Mouse (Mus musculus): ENCODE measurements at regions not wholly inside any gene's neighbourhood (a gene's known extent, or its start where the extent isn't known, plus 50 kb on each side); places are given as distances from the start of the nearest gene placed in this dataset.
"Not testable (repeated sequence)": the region's sequence is repeated elsewhere in the genome, so short reads cannot be mapped to it uniquely, and the experiment has no call there.

GRCm38 (mm10) chr13:107571539-107571938 is 472.7 kb upstream of the Smim15 start:
- peak in 1 of 2 experiments; percentile 33; a peak in 1 of 4 replicates for ATAC-seq (replicated peaks in 1 of 2; ENCODE audit: insufficient read depth in 1 of 2, low FRiP score in 2 of 2, low TSS enrichment in 1 of 2, low read depth in 1 of 2, poor library complexity in 2 of 2, severe bottlenecking in 2 of 2)

- no peak for ATAC-seq (replicated peaks in 1 of 2; ENCODE audit: insufficient read depth in 1 of 2, low FRiP score in 2 of 2, low TSS enrichment in 1 of 2, low read depth in 1 of 2, poor library complexity in 2 of 2, severe bottlenecking in 2 of 2)
Observed at GRCm38 (mm10) chr13:107569477-107569876, 474.8 kb upstream of the Smim15 start.

GRCm38 (mm10) chr13:107568701-107569121 is 475.5 kb upstream of the Smim15 start:
- ATAC-seq (replicated peaks in 1 of 2; ENCODE audit: insufficient read depth in 1 of 2, low FRiP score in 2 of 2, low TSS enrichment in 1 of 2, low read depth in 1 of 2, poor library complexity in 2 of 2, severe bottlenecking in 2 of 2) = peak; percentile 61 to 72

- no peak for ATAC-seq (replicated peaks in 1 of 2; ENCODE audit: insufficient read depth in 1 of 2, low FRiP score in 2 of 2, low TSS enrichment in 1 of 2, low read depth in 1 of 2, poor library complexity in 2 of 2, severe bottlenecking in 2 of 2)
Observed at GRCm38 (mm10) chr13:107562463-107562862, 481.8 kb upstream of the Smim15 start.

GRCm38 (mm10) chr13:107561529-107561928 is 482.7 kb upstream of the Smim15 start:
- no peak for ATAC-seq (replicated peaks in 1 of 2; ENCODE audit: insufficient read depth in 1 of 2, low FRiP score in 2 of 2, low TSS enrichment in 1 of 2, low read depth in 1 of 2, poor library complexity in 2 of 2, severe bottlenecking in 2 of 2)

- no peak for ATAC-seq (replicated peaks in 1 of 2; ENCODE audit: insufficient read depth in 1 of 2, low FRiP score in 2 of 2, low TSS enrichment in 1 of 2, low read depth in 1 of 2, poor library complexity in 2 of 2, severe bottlenecking in 2 of 2)
Observed at GRCm38 (mm10) chr13:107555958-107556357, 488.3 kb upstream of the Smim15 start.

GRCm38 (mm10) chr13:107554091-107554490 is 490.2 kb upstream of the Smim15 start:
- no peak for ATAC-seq (replicated peaks in 1 of 2; ENCODE audit: insufficient read depth in 1 of 2, low FRiP score in 2 of 2, low TSS enrichment in 1 of 2, low read depth in 1 of 2, poor library complexity in 2 of 2, severe bottlenecking in 2 of 2)

GRCm38 (mm10) chr13:107552165-107552564 is 492.1 kb upstream of the Smim15 start:
- ATAC-seq (replicated peaks in 1 of 2; ENCODE audit: insufficient read depth in 1 of 2, low FRiP score in 2 of 2, low TSS enrichment in 1 of 2, low read depth in 1 of 2, poor library complexity in 2 of 2, severe bottlenecking in 2 of 2) = no peak

- ATAC-seq (replicated peaks in 1 of 2; ENCODE audit: insufficient read depth in 1 of 2, low FRiP score in 2 of 2, low TSS enrichment in 1 of 2, low read depth in 1 of 2, poor library complexity in 2 of 2, severe bottlenecking in 2 of 2) = not testable (repeated sequence)
Observed at GRCm38 (mm10) chr13:107549995-107550394, 494.3 kb upstream of the Smim15 start.

GRCm38 (mm10) chr13:107547073-107547472 is 497.2 kb upstream of the Smim15 start:
- ATAC-seq (replicated peaks in 1 of 2; ENCODE audit: insufficient read depth in 1 of 2, low FRiP score in 2 of 2, low TSS enrichment in 1 of 2, low read depth in 1 of 2, poor library complexity in 2 of 2, severe bottlenecking in 2 of 2) = no peak

- no peak for ATAC-seq (replicated peaks in 1 of 2; ENCODE audit: insufficient read depth in 1 of 2, low FRiP score in 2 of 2, low TSS enrichment in 1 of 2, low read depth in 1 of 2, poor library complexity in 2 of 2, severe bottlenecking in 2 of 2)
Observed at GRCm38 (mm10) chr13:107546181-107546900, 497.9 kb upstream of the Smim15 start.

- no peak for ATAC-seq (replicated peaks in 1 of 2; ENCODE audit: insufficient read depth in 1 of 2, low FRiP score in 2 of 2, low TSS enrichment in 1 of 2, low read depth in 1 of 2, poor library complexity in 2 of 2, severe bottlenecking in 2 of 2)
Observed at GRCm38 (mm10) chr13:107541635-107541955, 502.7 kb upstream of the Smim15 start.

- ATAC-seq (replicated peaks in 1 of 2; ENCODE audit: insufficient read depth in 1 of 2, low FRiP score in 2 of 2, low TSS enrichment in 1 of 2, low read depth in 1 of 2, poor library complexity in 2 of 2, severe bottlenecking in 2 of 2) = no peak
Observed at GRCm38 (mm10) chr13:107540784-107541634, 503.2 kb upstream of the Smim15 start.

GRCm38 (mm10) chr13:107540305-107540704 is 503.9 kb upstream of the Smim15 start:
- ATAC-seq (replicated peaks in 1 of 2; ENCODE audit: insufficient read depth in 1 of 2, low FRiP score in 2 of 2, low TSS enrichment in 1 of 2, low read depth in 1 of 2, poor library complexity in 2 of 2, severe bottlenecking in 2 of 2) = no peak

GRCm38 (mm10) chr13:107539867-107540266 is 504.4 kb upstream of the Smim15 start:
- no peak for ATAC-seq (replicated peaks in 1 of 2; ENCODE audit: insufficient read depth in 1 of 2, low FRiP score in 2 of 2, low TSS enrichment in 1 of 2, low read depth in 1 of 2, poor library complexity in 2 of 2, severe bottlenecking in 2 of 2)

GRCm38 (mm10) chr13:107539326-107539725 is 504.9 kb upstream of the Smim15 start:
- no peak for ATAC-seq (replicated peaks in 1 of 2; ENCODE audit: insufficient read depth in 1 of 2, low FRiP score in 2 of 2, low TSS enrichment in 1 of 2, low read depth in 1 of 2, poor library complexity in 2 of 2, severe bottlenecking in 2 of 2)

GRCm38 (mm10) chr13:107535213-107535612 is 509.0 kb upstream of the Smim15 start:
- ATAC-seq (replicated peaks in 1 of 2; ENCODE audit: insufficient read depth in 1 of 2, low FRiP score in 2 of 2, low TSS enrichment in 1 of 2, low read depth in 1 of 2, poor library complexity in 2 of 2, severe bottlenecking in 2 of 2) = no peak

GRCm38 (mm10) chr13:107533323-107533722 is 510.9 kb upstream of the Smim15 start:
- no peak for ATAC-seq (replicated peaks in 1 of 2; ENCODE audit: insufficient read depth in 1 of 2, low FRiP score in 2 of 2, low TSS enrichment in 1 of 2, low read depth in 1 of 2, poor library complexity in 2 of 2, severe bottlenecking in 2 of 2)
